Mouse (Mus musculus): Measurements from ENCODE around the gene Ccl25. TPM values are rescaled to one million over a fixed set of nuclear protein-coding genes. Genes with fewer than 3 reads are reported as not detected.
A peak's percentile ranks its signal among the peaks of the same experiment; 100 is the strongest.

The Ccl25 gene
- polyA plus RNA-seq, 1 experiment from 2014 or later: 142 TPM

DNA sequence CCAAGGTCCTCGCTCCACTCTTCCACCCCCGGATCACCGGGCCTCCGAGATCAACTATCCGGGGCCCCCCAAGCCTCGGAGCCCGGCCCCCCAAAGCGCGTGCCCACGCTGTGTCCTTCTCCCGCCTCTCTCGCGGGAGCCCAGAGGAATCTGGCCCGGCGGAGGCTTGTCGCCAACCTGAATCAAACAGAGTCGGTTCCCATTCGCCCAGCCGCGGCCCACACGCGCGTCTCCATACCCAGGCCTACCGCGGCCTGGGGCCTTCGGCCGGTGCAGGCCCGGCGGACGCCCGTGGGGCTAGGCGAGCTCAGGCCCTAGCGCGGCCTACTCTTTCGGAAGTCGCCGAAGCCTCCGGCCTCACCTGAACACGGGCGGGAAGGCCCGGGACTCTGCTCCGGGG lies 485 bp upstream of the Ccl25 start:
- peak; percentile 78 for ATAC-seq
- H3K27ac ChIP-seq (ENCODE audit: low read length): peak overlapping the region; percentile 85
- H3K36me3 ChIP-seq (ENCODE audit: control insufficient read depth, insufficient read depth, low read length): peaks cover 12% of the 10 kb centered on the region; the same call in 1 of the 2 replicates
- WGBS: under 1% methylated on average over 42 of the region's 42 CpGs
- peak overlapping the region; percentile 97 for H3K4me3 ChIP-seq (ENCODE audit: low read length)
- peaks cover 34% of the 10 kb centered on the region for H3K4me1 ChIP-seq (ENCODE audit: control insufficient read depth, insufficient read depth, low read length)
- H3K9ac ChIP-seq (ENCODE audit: low read depth, low read length): peak overlapping the region; percentile 98
- no peaks in the 10 kb centered on the region for H3K27me3 ChIP-seq (replicated peaks; ENCODE audit: control insufficient read depth, insufficient read depth, low read length)
- H3K9me3 ChIP-seq (ENCODE audit: control insufficient read depth, low read length): no peaks in the 10 kb centered on the region
- H3K4me2 ChIP-seq (ENCODE audit: low read depth, low read length): peak overlapping the region; percentile 82

DNA sequence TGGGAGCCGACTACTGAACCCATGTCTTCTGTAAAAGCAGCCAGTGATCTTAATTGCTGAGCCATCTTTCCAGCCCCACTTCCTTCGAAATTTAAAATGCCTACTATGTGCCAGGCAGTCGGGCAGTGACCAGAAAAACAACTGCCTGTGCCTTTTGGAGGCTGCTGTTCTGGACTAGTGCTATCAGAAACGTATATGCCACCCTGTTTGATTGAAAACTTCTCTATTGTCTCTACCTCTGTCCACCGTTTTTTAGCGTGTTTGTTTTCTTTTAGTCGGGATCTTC lies 684 bp downstream of the Ccl25 start:
- H3K4me3 ChIP-seq (ENCODE audit: low read length): peak overlapping the region; percentile 97
- WGBS: 37% methylated on average over 7 of the region's 7 CpGs
- peaks cover 12% of the 10 kb centered on the region for H3K36me3 ChIP-seq (ENCODE audit: control insufficient read depth, insufficient read depth, low read length)
- H3K27ac ChIP-seq (ENCODE audit: low read length): peak overlapping the region; percentile 90
- H3K9me3 ChIP-seq (ENCODE audit: control insufficient read depth, low read length): no peaks in the 10 kb centered on the region
- peaks cover 24% of the 10 kb centered on the region for H3K4me1 ChIP-seq (ENCODE audit: control insufficient read depth, insufficient read depth, low read length)
- no peak for ATAC-seq
- peak overlapping the region; percentile 98 for H3K9ac ChIP-seq (ENCODE audit: low read depth, low read length)
- no peaks in the 10 kb centered on the region for H3K27me3 ChIP-seq (replicated peaks; ENCODE audit: control insufficient read depth, insufficient read depth, low read length)
- H3K4me2 ChIP-seq (ENCODE audit: low read depth, low read length): peak overlapping the region; percentile 55

DNA sequence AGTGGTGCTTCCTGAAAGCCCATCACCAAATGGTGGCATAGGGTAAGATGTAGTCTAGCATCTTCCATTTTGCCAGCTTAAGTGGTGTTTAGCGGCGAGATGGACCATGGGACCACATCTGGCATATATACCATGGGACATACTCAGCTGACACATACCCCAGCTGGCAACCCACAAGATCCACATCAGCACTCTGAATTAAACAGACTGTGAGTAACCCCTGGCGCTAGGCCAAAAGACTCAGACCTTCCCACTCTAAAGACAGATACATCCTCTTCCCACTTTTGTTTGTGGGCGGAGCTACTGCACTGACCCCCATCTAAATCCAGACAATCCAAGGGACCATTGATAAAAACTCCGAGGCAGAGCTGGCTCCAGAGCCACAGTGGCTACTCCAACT lies 4.0 kb downstream of the Ccl25 start:
- ATAC-seq: no peak
- no peak overlapping the region for H3K9ac ChIP-seq (ENCODE audit: low read depth, low read length)
- no peaks in the 10 kb centered on the region for H3K9me3 ChIP-seq (ENCODE audit: control insufficient read depth, low read length)
- no peak overlapping the region for H3K27ac ChIP-seq (ENCODE audit: low read length)
- no peak overlapping the region for H3K4me3 ChIP-seq (ENCODE audit: low read length)
- WGBS: 79% methylated on average over 5 of the region's 5 CpGs
- H3K36me3 ChIP-seq (ENCODE audit: control insufficient read depth, insufficient read depth, low read length): peaks cover 18% of the 10 kb centered on the region
- peaks cover 4% of the 10 kb centered on the region; the same call in 1 of the 2 replicates for H3K4me1 ChIP-seq (ENCODE audit: control insufficient read depth, insufficient read depth, low read length)
- no peak overlapping the region for H3K4me2 ChIP-seq (ENCODE audit: low read depth, low read length)
- H3K27me3 ChIP-seq (replicated peaks; ENCODE audit: control insufficient read depth, insufficient read depth, low read length): no peaks in the 10 kb centered on the region

DNA sequence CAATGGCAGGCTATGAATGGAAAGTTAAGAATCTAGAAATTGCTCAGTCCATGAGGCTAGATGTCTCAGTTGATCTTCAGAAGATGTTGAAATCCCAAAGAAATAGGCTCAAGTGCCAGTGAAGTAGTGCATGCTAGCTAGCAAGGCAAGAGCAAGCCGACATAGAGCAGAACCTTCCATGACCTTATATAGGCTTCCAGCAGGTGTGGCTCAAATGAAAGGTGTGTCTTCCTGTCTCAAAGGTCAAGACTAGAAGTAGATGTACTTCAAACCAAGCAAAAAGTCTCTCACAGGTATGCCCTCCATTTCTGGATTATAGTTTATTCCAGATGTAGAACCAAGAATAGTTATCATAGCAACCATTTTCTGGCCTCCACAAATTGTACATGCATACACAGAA lies 9.0 kb downstream of the Ccl25 start:
- H3K9me3 ChIP-seq (ENCODE audit: control insufficient read depth, low read length): no peaks in the 10 kb centered on the region
- no peak overlapping the region for H3K9ac ChIP-seq (ENCODE audit: low read depth, low read length)
- peak; percentile 73 for ATAC-seq
- no peak overlapping the region for H3K4me2 ChIP-seq (ENCODE audit: low read depth, low read length)
- no peak overlapping the region for H3K27ac ChIP-seq (ENCODE audit: low read length)
- H3K27me3 ChIP-seq (replicated peaks; ENCODE audit: control insufficient read depth, insufficient read depth, low read length): no peaks in the 10 kb centered on the region
- H3K4me3 ChIP-seq (ENCODE audit: low read length): no peak overlapping the region
- H3K4me1 ChIP-seq (ENCODE audit: control insufficient read depth, insufficient read depth, low read length): no peaks in the 10 kb centered on the region
- peaks cover 11% of the 10 kb centered on the region for H3K36me3 ChIP-seq (ENCODE audit: control insufficient read depth, insufficient read depth, low read length)
- WGBS: 69% methylated on average over 1 of the region's 1 CpGs

DNA sequence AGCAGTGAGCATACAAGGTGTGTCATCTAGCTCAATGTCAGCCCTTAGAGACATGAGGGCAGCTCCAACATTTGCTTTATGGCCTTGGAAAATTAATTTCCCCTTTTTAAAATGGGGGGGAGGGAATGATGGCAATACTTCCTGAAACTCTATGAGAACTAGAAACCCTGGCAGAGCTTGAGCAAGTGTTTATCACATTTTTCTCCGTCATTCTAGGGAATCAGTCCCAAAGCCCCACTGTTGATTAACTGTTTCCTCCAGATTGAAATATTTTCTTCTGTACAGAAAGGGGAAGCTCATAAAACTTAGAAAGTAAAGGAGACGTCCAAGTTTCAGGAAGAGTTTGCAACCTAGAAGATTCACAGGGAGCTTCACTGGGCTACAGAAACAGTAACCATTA lies 10.7 kb downstream of the Ccl25 start:
- Histone ChIP-seq H3K9me3 (ENCODE audit: control insufficient read depth, low read length) (no peaks in the 10 kb centered on the region), H3K36me3 (ENCODE audit: control insufficient read depth, insufficient read depth, low read length) (peaks cover 8% of the 10 kb centered on the region; the same call in 1 of the 2 replicates), H3K9ac (ENCODE audit: low read depth, low read length) (no peak overlapping the region), H3K27ac (ENCODE audit: low read length) (no peak overlapping the region), H3K27me3 (replicated peaks; ENCODE audit: control insufficient read depth, insufficient read depth, low read length) (no peaks in the 10 kb centered on the region), H3K4me1 (ENCODE audit: control insufficient read depth, insufficient read depth, low read length) (no peaks in the 10 kb centered on the region), H3K4me3 (ENCODE audit: low read length) (no peak overlapping the region), H3K4me2 (ENCODE audit: low read depth, low read length) (no peak overlapping the region)
- no peak for ATAC-seq
- WGBS: 80% methylated on average over 2 of the region's 2 CpGs

DNA sequence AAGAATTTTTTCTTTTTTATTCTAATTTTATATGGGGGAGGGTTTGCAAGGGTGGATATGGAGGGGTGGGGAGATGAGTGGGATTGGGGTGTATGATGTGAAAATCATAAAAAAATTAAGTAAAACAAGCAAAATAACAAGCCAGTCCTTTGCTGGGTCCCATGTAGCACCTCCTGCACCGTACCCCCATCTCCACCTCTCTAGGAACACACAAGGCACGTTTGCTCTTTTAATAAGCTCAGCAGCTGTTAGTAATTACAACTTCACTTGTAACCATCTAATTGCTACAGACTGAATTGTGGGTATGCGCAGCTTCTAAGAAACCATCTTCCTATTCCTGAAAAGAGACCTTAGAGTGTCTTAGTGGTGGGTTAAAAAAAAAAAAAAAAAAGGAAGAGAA lies 15.2 kb downstream of the Ccl25 start:
- Histone ChIP-seq H3K4me2 (ENCODE audit: low read depth, low read length) (no peak overlapping the region), H3K27me3 (replicated peaks; ENCODE audit: control insufficient read depth, insufficient read depth, low read length) (no peaks in the 10 kb centered on the region), H3K4me1 (ENCODE audit: control insufficient read depth, insufficient read depth, low read length) (no peaks in the 10 kb centered on the region), H3K4me3 (ENCODE audit: low read length) (no peak overlapping the region), H3K27ac (ENCODE audit: low read length) (no peak overlapping the region), H3K36me3 (ENCODE audit: control insufficient read depth, insufficient read depth, low read length) (0 out of 2 replicates have a peak, but pooled peaks cover 3% of the 10 kb centered on the region), H3K9ac (ENCODE audit: low read depth, low read length) (no peak overlapping the region), H3K9me3 (ENCODE audit: control insufficient read depth, low read length) (no peaks in the 10 kb centered on the region)
- WGBS: 89% methylated on average over 3 of the region's 3 CpGs
- ATAC-seq: no peak

DNA sequence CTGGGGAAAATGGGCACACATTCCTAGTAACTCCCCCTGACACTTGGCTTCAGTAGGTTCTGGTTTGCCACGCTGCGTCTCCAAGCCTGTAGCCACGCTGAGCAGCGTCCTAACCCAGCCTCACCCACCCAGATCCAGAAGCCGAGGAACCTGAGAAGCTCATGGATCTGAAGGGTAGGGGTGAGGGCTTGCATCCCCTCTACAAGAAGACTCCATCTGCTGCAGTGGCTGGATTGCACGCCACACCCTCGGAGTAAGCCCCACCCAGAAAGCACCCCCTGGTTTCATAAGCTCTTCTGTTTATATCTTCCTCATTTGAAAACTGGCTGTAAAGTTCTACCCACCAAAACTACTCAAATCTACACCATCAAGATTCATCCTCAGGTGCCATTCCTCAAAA lies 22.7 kb downstream of the Ccl25 start:
- H3K9ac ChIP-seq (ENCODE audit: low read depth, low read length): no peak overlapping the region
- no peak overlapping the region for H3K4me3 ChIP-seq (ENCODE audit: low read length)
- H3K36me3 ChIP-seq (ENCODE audit: control insufficient read depth, insufficient read depth, low read length): no peaks in the 10 kb centered on the region
- no peak for ATAC-seq
- no peaks in the 10 kb centered on the region for H3K9me3 ChIP-seq (ENCODE audit: control insufficient read depth, low read length)
- H3K27me3 ChIP-seq (replicated peaks; ENCODE audit: control insufficient read depth, insufficient read depth, low read length): no peaks in the 10 kb centered on the region
- H3K4me1 ChIP-seq (ENCODE audit: control insufficient read depth, insufficient read depth, low read length): peaks cover 10% of the 10 kb centered on the region
- no peak overlapping the region for H3K27ac ChIP-seq (ENCODE audit: low read length)
- H3K4me2 ChIP-seq (ENCODE audit: low read depth, low read length): 0 out of 2 replicates have a peak overlapping the region, but pooled peaks have one; percentile 25
- WGBS: 55% methylated on average over 7 of the region's 7 CpGs

DNA sequence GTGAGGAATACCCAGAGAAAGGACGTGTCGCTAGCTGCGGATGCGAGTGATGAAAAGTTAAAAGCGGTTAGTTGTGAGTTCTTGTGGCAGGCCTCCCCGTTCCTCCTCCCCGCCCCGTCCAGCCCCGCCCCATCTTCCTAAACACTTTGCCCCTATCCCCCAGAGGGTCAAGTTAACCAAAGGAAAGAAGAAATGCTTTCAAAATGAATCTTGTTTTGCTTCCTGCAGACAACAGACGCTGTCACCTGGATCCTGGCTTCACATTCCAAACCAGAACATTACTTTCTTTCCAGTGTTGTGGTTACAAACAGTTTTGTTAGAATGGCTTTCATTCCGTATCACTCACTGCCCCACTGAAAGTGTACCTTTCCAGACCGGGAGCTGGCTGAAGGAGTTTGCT lies 23.3 kb downstream of the Ccl25 start:
- no peak for ATAC-seq
- Histone ChIP-seq H3K27me3 (replicated peaks; ENCODE audit: control insufficient read depth, insufficient read depth, low read length) (no peaks in the 10 kb centered on the region), H3K36me3 (ENCODE audit: control insufficient read depth, insufficient read depth, low read length) (no peaks in the 10 kb centered on the region), H3K9me3 (ENCODE audit: control insufficient read depth, low read length) (no peaks in the 10 kb centered on the region), H3K27ac (ENCODE audit: low read length) (no peak overlapping the region), H3K4me1 (ENCODE audit: control insufficient read depth, insufficient read depth, low read length) (peaks cover 10% of the 10 kb centered on the region), H3K4me3 (ENCODE audit: low read length) (no peak overlapping the region), H3K4me2 (ENCODE audit: low read depth, low read length) (0 out of 2 replicates have a peak overlapping the region, but pooled peaks have one; percentile 25), H3K9ac (ENCODE audit: low read depth, low read length) (no peak overlapping the region)
- WGBS: 30% methylated on average over 12 of the region's 12 CpGs

DNA sequence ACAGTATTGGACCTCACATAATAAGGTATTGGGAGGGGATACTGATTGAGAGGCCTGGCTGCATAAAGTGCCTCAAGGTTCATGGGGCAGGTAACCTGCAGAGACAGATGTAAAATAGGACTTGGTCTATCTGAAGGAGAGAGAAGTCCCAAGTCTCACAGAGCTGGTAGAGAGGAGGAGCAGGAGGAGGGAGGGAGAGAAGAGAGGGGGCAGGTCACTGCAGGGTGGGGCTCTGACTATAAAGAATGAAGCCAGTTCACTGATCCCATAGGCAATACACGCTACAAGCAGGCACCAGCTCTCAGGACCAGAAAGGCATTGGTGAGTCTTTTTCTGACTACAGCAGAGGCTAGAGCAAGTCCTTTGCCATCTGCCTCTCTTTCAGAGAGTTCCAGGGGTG lies 24.3 kb downstream of the Ccl25 start:
- ATAC-seq: peak; percentile 68

DNA sequence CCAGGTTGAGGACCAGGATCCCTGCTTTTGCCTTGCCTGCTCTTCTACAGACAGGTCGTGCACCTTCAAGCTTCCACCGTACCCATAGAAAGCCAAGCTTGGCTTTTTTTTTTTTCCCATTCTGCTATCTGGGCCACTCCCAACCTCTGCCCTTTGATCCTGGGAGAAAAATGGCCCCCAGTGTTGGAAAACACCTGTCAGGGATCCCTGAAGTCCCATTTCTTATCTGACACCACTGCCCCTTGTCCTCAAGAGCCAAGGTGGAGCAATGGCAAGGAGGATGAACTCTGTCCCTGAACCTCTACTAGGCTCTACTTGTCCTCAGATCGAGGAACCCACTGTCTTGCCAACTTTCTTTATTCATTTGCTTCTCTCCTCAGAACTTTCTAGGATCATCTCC lies 25.6 kb downstream of the Ccl25 start:
- peak overlapping the region; percentile 42 for H3K4me2 ChIP-seq (ENCODE audit: low read depth, low read length)
- H3K36me3 ChIP-seq (ENCODE audit: control insufficient read depth, insufficient read depth, low read length): peaks cover 6% of the 10 kb centered on the region
- H3K9me3 ChIP-seq (ENCODE audit: control insufficient read depth, low read length): no peaks in the 10 kb centered on the region
- peak overlapping the region; percentile 85 for H3K27ac ChIP-seq (ENCODE audit: low read length)
- H3K4me1 ChIP-seq (ENCODE audit: control insufficient read depth, insufficient read depth, low read length): peaks cover 10% of the 10 kb centered on the region
- peak overlapping the region; percentile 32 for H3K4me3 ChIP-seq (ENCODE audit: low read length)
- WGBS: 70% methylated on average over 3 of the region's 3 CpGs
- ATAC-seq: peak; percentile 91
- peak overlapping the region; percentile 52 for H3K9ac ChIP-seq (ENCODE audit: low read depth, low read length)
- no peaks in the 10 kb centered on the region for H3K27me3 ChIP-seq (replicated peaks; ENCODE audit: control insufficient read depth, insufficient read depth, low read length)

More for the DNA sequence above, 24.3 kb downstream of the Ccl25 start:
- 0 out of 2 replicates have a peak overlapping the region, but pooled peaks have one; percentile 5 for H3K9ac ChIP-seq (ENCODE audit: low read depth, low read length)
- H3K4me2 ChIP-seq (ENCODE audit: low read depth, low read length): peak overlapping the region; percentile 42
- peaks cover 10% of the 10 kb centered on the region for H3K4me1 ChIP-seq (ENCODE audit: control insufficient read depth, insufficient read depth, low read length)
- no peaks in the 10 kb centered on the region for H3K27me3 ChIP-seq (replicated peaks; ENCODE audit: control insufficient read depth, insufficient read depth, low read length)
- WGBS: 64% methylated on average over 1 of the region's 1 CpGs
- peak overlapping the region; percentile 85; the same call in 1 of the 2 replicates for H3K27ac ChIP-seq (ENCODE audit: low read length)
- H3K4me3 ChIP-seq (ENCODE audit: low read length): peak overlapping the region; percentile 32
- peaks cover 6% of the 10 kb centered on the region for H3K36me3 ChIP-seq (ENCODE audit: control insufficient read depth, insufficient read depth, low read length)
- H3K9me3 ChIP-seq (ENCODE audit: control insufficient read depth, low read length): no peaks in the 10 kb centered on the region

Data from intestine, embryonic 16.5 days (tissue).